Mouse (Mus musculus): ENCODE data around the gene Cabp2. TPM values are rescaled to one million over a fixed set of nuclear protein-coding genes. Genes with fewer than 3 reads are reported as not detected.
A peak's percentile ranks its signal among the peaks of the same experiment; 100 is the strongest.
"Not testable (repeated sequence)": the region's sequence is repeated elsewhere in the genome, so short reads cannot be mapped to it uniquely, and the experiment has no call there.

The Cabp2 gene
- polyA plus RNA-seq (2015; fragmentation: Nextera tagmentation; extraction: Ambion mirVana) = not detected in 2 replicates

GRCm38 (mm10) chr19:4081394-4081793 is at the start of gene Cabp2:
Gene Cabp2 (plus strand): TSS chr19:4081578.
- ATAC-seq (ENCODE audit: borderline replicate concordance, extremely low read depth, low FRiP score, low TSS enrichment) = no peak
- no peaks in the 10 kb centered on the region for H3K9me3 ChIP-seq
- H3K9ac ChIP-seq = no peak within 1 kb of the TSS
- WGBS = 57% methylated on average over 3 of the region's 3 CpGs
- H3K27me3 ChIP-seq = peaks cover 7% of the 10 kb centered on the region; the same call in 1 of the 2 replicates
- H3K4me1 ChIP-seq = no peaks in the 10 kb centered on the region; the same call in 1 of the 2 replicates
- H3K27ac ChIP-seq = no peak within 1 kb of the TSS
- H3K4me3 ChIP-seq = no peak within 1 kb of the TSS
- H3K36me3 ChIP-seq = no peaks in the 10 kb centered on the region
- H3K4me2 ChIP-seq = no peak within 1 kb of the TSS

- Histone ChIP-seq H3K4me3 (no peak overlapping the region), H3K27me3 (no peaks in the 10 kb centered on the region), H3K9ac (no peak overlapping the region), H3K4me2 (no peak overlapping the region), H3K4me1 (peaks cover 4% of the 10 kb centered on the region; the same call in 1 of the 2 replicates), H3K36me3 (peaks cover 6% of the 10 kb centered on the region; the same call in 1 of the 2 replicates), H3K27ac (no peak overlapping the region), H3K9me3 (no peaks in the 10 kb centered on the region)
- WGBS = 46% methylated on average over 7 of the region's 7 CpGs
- ATAC-seq (ENCODE audit: borderline replicate concordance, extremely low read depth, low FRiP score, low TSS enrichment) = no peak
Observed at GRCm38 (mm10) chr19:4032668-4033067, 48.7 kb upstream of the Cabp2 start.

GRCm38 (mm10) chr19:4033298-4033697 is 48.1 kb upstream of the Cabp2 start:
- peaks cover 4% of the 10 kb centered on the region; the same call in 1 of the 2 replicates for H3K4me1 ChIP-seq
- no peaks in the 10 kb centered on the region for H3K9me3 ChIP-seq
- peaks cover 6% of the 10 kb centered on the region; the same call in 1 of the 2 replicates for H3K36me3 ChIP-seq
- H3K9ac ChIP-seq = no peak overlapping the region
- no peak overlapping the region for H3K27ac ChIP-seq
- WGBS = 57% methylated on average over 3 of the region's 3 CpGs
- H3K4me2 ChIP-seq = no peak overlapping the region
- no peaks in the 10 kb centered on the region for H3K27me3 ChIP-seq
- H3K4me3 ChIP-seq = no peak overlapping the region
- ATAC-seq (ENCODE audit: borderline replicate concordance, extremely low read depth, low FRiP score, low TSS enrichment) = no peak

GRCm38 (mm10) chr19:4033742-4034141 is 47.6 kb upstream of the Cabp2 start:
- ATAC-seq (ENCODE audit: borderline replicate concordance, extremely low read depth, low FRiP score, low TSS enrichment) = no peak
- Histone ChIP-seq H3K4me3 (no peak overlapping the region), H3K9ac (no peak overlapping the region), H3K27me3 (no peaks in the 10 kb centered on the region), H3K9me3 (no peaks in the 10 kb centered on the region), H3K4me1 (peaks cover 4% of the 10 kb centered on the region; the same call in 1 of the 2 replicates), H3K4me2 (no peak overlapping the region), H3K27ac (no peak overlapping the region), H3K36me3 (peaks cover 6% of the 10 kb centered on the region; the same call in 1 of the 2 replicates)
- WGBS = 44% methylated on average over 5 of the region's 5 CpGs

- H3K9ac ChIP-seq = no peak overlapping the region
- H3K4me3 ChIP-seq = no peak overlapping the region
- ATAC-seq (ENCODE audit: borderline replicate concordance, extremely low read depth, low FRiP score, low TSS enrichment) = no peak
- H3K9me3 ChIP-seq = no peaks in the 10 kb centered on the region
- H3K27me3 ChIP-seq = no peaks in the 10 kb centered on the region
- peaks cover 4% of the 10 kb centered on the region; the same call in 1 of the 2 replicates for H3K4me1 ChIP-seq
- no peak overlapping the region for H3K27ac ChIP-seq
- peak overlapping the region; percentile 23; the same call in 1 of the 2 replicates for H3K4me2 ChIP-seq
- peaks cover 6% of the 10 kb centered on the region; the same call in 1 of the 2 replicates for H3K36me3 ChIP-seq
- WGBS = 68% methylated on average over 12 of the region's 12 CpGs
Observed at GRCm38 (mm10) chr19:4036327-4037045, 44.9 kb upstream of the Cabp2 start.

- not testable (repeated sequence) for H3K27me3 ChIP-seq, H3K9me3 ChIP-seq, H3K36me3 ChIP-seq, H3K4me1 ChIP-seq
- peak overlapping the region; percentile 63 for H3K4me3 ChIP-seq
- ATAC-seq (ENCODE audit: borderline replicate concordance, extremely low read depth, low FRiP score, low TSS enrichment) = peak; percentile 56
- H3K4me2 ChIP-seq = peak overlapping the region; percentile 74
- H3K27ac ChIP-seq = peak overlapping the region; percentile 77
- 23% methylated on average over 7 of the region's 8 CpGs for WGBS
- peak overlapping the region; percentile 59 for H3K9ac ChIP-seq
Observed at GRCm38 (mm10) chr19:4037154-4037787, 44.1 kb upstream of the Cabp2 start.

- Histone ChIP-seq H3K4me2 (peak within 1 kb of the TSS; percentile 74), H3K9ac (peak within 1 kb of the TSS; percentile 59), H3K4me3 (peak within 1 kb of the TSS; percentile 63), H3K36me3 (peaks cover 6% of the 10 kb centered on the region; the same call in 1 of the 2 replicates), H3K9me3 (no peaks in the 10 kb centered on the region), H3K4me1 (peaks cover 4% of the 10 kb centered on the region; the same call in 1 of the 2 replicates), H3K27ac (peak within 1 kb of the TSS; percentile 77), H3K27me3 (no peaks in the 10 kb centered on the region)
- under 1% methylated on average over 26 of the region's 26 CpGs for WGBS
- peak; percentile 90; the same call in 1 of the 2 replicates for ATAC-seq (ENCODE audit: borderline replicate concordance, extremely low read depth, low FRiP score, low TSS enrichment)
Observed at GRCm38 (mm10) chr19:4037788-4038232, 43.6 kb upstream of the Cabp2 start, which contains the start of gene Gstp1. Gene Gstp1 (minus strand): TSS chr19:4037985.

- not testable (repeated sequence) for H3K4me1 ChIP-seq; H3K4me2 ChIP-seq; ATAC-seq (ENCODE audit: borderline replicate concordance, extremely low read depth, low FRiP score, low TSS enrichment); H3K27ac ChIP-seq; H3K4me3 ChIP-seq; H3K9ac ChIP-seq; H3K36me3 ChIP-seq; H3K27me3 ChIP-seq; H3K9me3 ChIP-seq
- WGBS = 77% methylated on average over 5 of the region's 5 CpGs
Observed at GRCm38 (mm10) chr19:4040941-4041340, 40.4 kb upstream of the Cabp2 start.

- WGBS = 84% methylated on average over 3 of the region's 4 CpGs
- H3K4me2 ChIP-seq; H3K27me3 ChIP-seq; H3K36me3 ChIP-seq; H3K4me3 ChIP-seq; H3K27ac ChIP-seq; ATAC-seq (ENCODE audit: borderline replicate concordance, extremely low read depth, low FRiP score, low TSS enrichment); H3K9ac ChIP-seq; H3K9me3 ChIP-seq: not testable (repeated sequence)
- peaks cover 12% of the 10 kb centered on the region for H3K4me1 ChIP-seq
Observed at GRCm38 (mm10) chr19:4041500-4041899, 39.9 kb upstream of the Cabp2 start.

GRCm38 (mm10) chr19:4042124-4042523 is 39.3 kb upstream of the Cabp2 start:
- H3K9me3 ChIP-seq = no peaks in the 10 kb centered on the region
- H3K36me3 ChIP-seq = no peaks in the 10 kb centered on the region
- 62% methylated on average over 14 of the region's 14 CpGs for WGBS
- H3K9ac ChIP-seq = no peak overlapping the region
- H3K4me3 ChIP-seq = no peak overlapping the region
- no peak overlapping the region for H3K4me2 ChIP-seq
- H3K27me3 ChIP-seq = no peaks in the 10 kb centered on the region
- H3K4me1 ChIP-seq = peaks cover 10% of the 10 kb centered on the region
- ATAC-seq (ENCODE audit: borderline replicate concordance, extremely low read depth, low FRiP score, low TSS enrichment) = no peak
- no peak overlapping the region for H3K27ac ChIP-seq

- not testable (repeated sequence) for ATAC-seq (ENCODE audit: borderline replicate concordance, extremely low read depth, low FRiP score, low TSS enrichment)
Observed at GRCm38 (mm10) chr19:4044109-4044508, 37.3 kb upstream of the Cabp2 start.

More at GRCm38 (mm10) chr19:4044109-4044508, 37.3 kb upstream of the Cabp2 start:
- H3K4me2 ChIP-seq, H3K27me3 ChIP-seq, H3K27ac ChIP-seq, H3K9me3 ChIP-seq, H3K4me1 ChIP-seq, H3K36me3 ChIP-seq, H3K4me3 ChIP-seq, H3K9ac ChIP-seq: not testable (repeated sequence)
- WGBS = 80% methylated on average over 5 of the region's 5 CpGs

All from lung, embryonic 15.5 days (tissue).